Mouse (Mus musculus): ENCODE measurements around the gene Mdn1.

Mdn1 gene

GRCm38 (mm10) chr4:32787110-32787509 lies 130.2 kb downstream of the Mdn1 start:
- no peak for DNase-seq (ENCODE audit: low spot score)

DNA sequence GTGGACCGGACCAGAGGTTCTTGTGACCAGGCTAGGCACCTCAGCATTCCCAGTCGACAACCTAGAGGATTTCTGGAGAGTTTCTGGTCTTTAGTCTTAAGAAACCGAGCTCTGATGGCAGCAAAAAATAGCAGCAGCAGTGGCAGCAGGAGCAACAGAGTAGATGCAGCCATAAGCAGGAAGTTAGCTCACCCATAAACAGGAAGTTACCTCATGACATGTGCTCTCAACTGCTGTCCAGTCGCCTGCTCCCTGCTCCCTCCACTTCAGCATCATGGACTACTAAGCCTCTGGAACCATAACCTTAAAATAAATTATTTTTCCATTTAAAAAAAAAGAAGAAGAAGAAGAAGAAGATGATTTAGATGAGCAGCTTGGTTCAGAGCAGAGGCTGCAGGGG lies 132.1 kb downstream of the Mdn1 start:
- DNase-seq (ENCODE audit: low spot score), result no peak

GRCm38 (mm10) chr4:32798976-32799375 lies 142.1 kb downstream of the Mdn1 start:
- DNase-seq (ENCODE audit: low spot score), result no peak

GRCm38 (mm10) chr4:32799966-32800576 lies 143.2 kb downstream of the Mdn1 start, which contains the start of gene Lyrm2:
Gene Lyrm2, plus strand, starts transcription at chr4:32800253.
- peak; percentile 81 for DNase-seq (ENCODE audit: low spot score)

- DNase-seq (ENCODE audit: low spot score), result no peak
These were observed 143.8 kb downstream of the Mdn1 start for GRCm38 (mm10) chr4:32800577-32801170.

- DNase-seq (ENCODE audit: low spot score), result no peak
These were observed 160.6 kb downstream of the Mdn1 start for GRCm38 (mm10) chr4:32817478-32817877.

- no peak for DNase-seq (ENCODE audit: low spot score)
These were observed 163.8 kb downstream of the Mdn1 start for GRCm38 (mm10) chr4:32820676-32821075.

DNA sequence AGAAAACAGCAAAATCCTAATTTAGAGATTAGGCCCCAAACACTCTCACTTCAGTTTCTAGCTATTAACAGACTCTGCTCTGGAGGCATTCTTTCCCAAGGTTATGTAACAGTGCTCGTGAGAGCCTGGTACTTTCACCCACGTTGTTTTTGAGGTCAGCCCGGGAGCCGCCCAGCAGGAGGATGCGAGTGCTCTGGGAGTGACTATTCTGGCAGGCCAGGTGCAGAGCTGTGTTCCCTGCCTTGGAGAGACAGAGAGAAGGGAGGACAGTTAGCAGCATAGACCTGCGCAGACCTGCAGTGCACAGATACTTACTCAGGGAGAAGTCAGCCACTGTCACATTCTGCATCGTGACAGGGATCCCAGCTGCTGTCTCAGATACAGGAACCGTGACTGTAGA lies 167.3 kb downstream of the Mdn1 start:
- no peak for DNase-seq (ENCODE audit: low spot score)

Data from ovary, postnatal 36 days (tissue).